8 mouse cellular contexts compared by ENCODE assay signal in the genomic region with DNA sequence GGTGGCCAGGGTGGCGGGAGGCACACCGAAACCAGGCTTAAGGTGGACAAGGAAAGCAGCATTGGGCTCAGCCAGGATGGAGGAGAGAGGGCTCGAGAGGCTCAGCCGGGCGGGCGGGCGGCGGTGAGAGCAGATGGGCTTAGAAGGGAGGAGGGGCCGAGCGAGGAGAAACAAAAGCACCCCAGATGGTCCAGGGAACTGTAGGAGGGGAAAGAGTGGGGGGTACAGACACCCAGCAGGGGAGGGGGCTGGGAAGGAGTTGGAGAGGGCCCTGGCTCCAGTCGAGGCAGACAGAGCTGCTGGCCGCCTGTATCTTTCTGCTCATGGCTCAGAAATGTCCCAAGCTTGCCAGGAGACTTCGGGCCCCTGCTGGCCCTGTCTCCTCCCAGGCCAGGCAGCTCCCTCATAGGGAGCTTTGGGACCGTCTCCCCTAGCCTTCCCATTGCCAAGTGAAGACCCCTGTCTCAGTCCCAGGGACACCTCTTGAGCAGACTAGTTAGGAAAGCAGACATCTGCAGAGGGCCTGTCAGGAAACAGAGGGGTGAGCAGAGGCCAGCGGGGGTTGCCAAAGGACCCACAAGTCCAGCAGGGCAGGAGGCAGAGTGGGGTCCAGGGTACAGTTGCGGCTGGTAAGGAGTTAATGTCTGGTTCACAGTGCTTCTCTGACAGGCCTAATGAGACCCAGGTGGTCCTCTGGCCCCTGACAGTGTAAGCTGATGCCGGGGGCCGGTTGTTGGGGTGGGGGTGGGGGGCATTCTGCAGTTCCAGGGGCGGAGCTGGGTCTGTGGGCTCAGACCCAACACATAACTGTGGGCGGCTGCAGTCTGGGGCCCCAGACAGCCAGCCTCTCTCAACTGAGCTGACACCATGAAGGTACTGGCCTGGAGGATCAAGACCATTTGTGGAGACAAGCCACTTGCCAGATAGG. TPM values are rescaled to one million over a fixed set of nuclear protein-coding genes. Genes with fewer than 3 reads are reported as not detected.
DNase-seq lines count a peak whose midpoint lies in the region; ATAC-seq and TF ChIP-seq lines count a peak whose summit lies in the region.

Gene Mfap4 (plus strand): TSS at position 819 of the 928 bp plus-strand sequence.

- no peaks in the 10 kb centered on the region for H3K9me3 ChIP-seq in forebrain, embryonic 12.5 days
- no peaks in the 10 kb centered on the region for H3K9me3 ChIP-seq in midbrain, embryonic 15.5 days

- peak within 1 kb of the TSS; percentile 31 for H3K4me3 ChIP-seq in forebrain, embryonic 12.5 days (replicated peaks)
- H3K4me3 ChIP-seq in midbrain, embryonic 15.5 days, result no peak within 1 kb of the TSS

- 3% methylated on average over 19 of the region's 20 CpGs for WGBS in forebrain, embryonic 12.5 days
- WGBS in midbrain, embryonic 15.5 days, result 6% methylated on average over 20 of the region's 20 CpGs

- H3K27me3 ChIP-seq in forebrain, embryonic 12.5 days, result peaks cover 6% of the 10 kb centered on the region; the same call in 1 of the 2 replicates
- no peaks in the 10 kb centered on the region for H3K27me3 ChIP-seq in midbrain, embryonic 15.5 days (replicated peaks)

- H3K36me3 ChIP-seq in forebrain, embryonic 12.5 days (replicated peaks), result peaks cover 27% of the 10 kb centered on the region
- H3K36me3 ChIP-seq in midbrain, embryonic 15.5 days (replicated peaks), result peaks cover 10% of the 10 kb centered on the region; the same call in 1 of the 2 replicates

- peak within 1 kb of the TSS; percentile 53 for H3K9ac ChIP-seq in forebrain, embryonic 12.5 days
- H3K9ac ChIP-seq in midbrain, embryonic 15.5 days, result no peak within 1 kb of the TSS; the same call in 1 of the 2 replicates

- TF ChIP-seq POLR2A in brain, embryonic 14.5 days (IDR thresholded peaks at IDR 0.05; ENCODE audit: borderline replicate concordance, extremely low read depth, insufficient read depth, insufficient read length, poor library complexity, severe bottlenecking), result no peak

- ATAC-seq in forebrain, embryonic 12.5 days (ENCODE audit: low FRiP score), result peak; percentile 89
- peak; percentile 59 for ATAC-seq in midbrain, embryonic 15.5 days (replicated peaks)
- ATAC-seq in erythroid progenitor cell, adult 5-6 weeks (replicated peaks; ENCODE audit: low FRiP score, poor library complexity, severe bottlenecking), result no peak

- peak within 1 kb of the TSS; percentile 97 for H3K27ac ChIP-seq in forebrain, embryonic 12.5 days
- H3K27ac ChIP-seq in midbrain, embryonic 15.5 days, result peak within 1 kb of the TSS; percentile 74

- TF ChIP-seq CTCF in brain, embryonic 14.5 days (IDR thresholded peaks at IDR 0.05; ENCODE audit: borderline replicate concordance, extremely low read depth, insufficient read depth, insufficient read length), result no peak

- intact Hi-C loops in heart, postnatal 14 days (cut with DNase I), result no loop called here
- intact Hi-C loops in left cerebral cortex, postnatal 10 days (cut with DNase I), result no loop called here

- H3K4me2 ChIP-seq in forebrain, embryonic 12.5 days, result peak within 1 kb of the TSS; percentile 49
- peak within 1 kb of the TSS; percentile 14 for H3K4me2 ChIP-seq in midbrain, embryonic 15.5 days

- H3K4me1 ChIP-seq in forebrain, embryonic 12.5 days, result peaks cover 55% of the 10 kb centered on the region
- H3K4me1 ChIP-seq in midbrain, embryonic 15.5 days, result peaks cover 34% of the 10 kb centered on the region

- DNase-seq in 3T3-L1 (ENCODE audit: low read depth, low spot score), result peak; percentile 36
- DNase-seq in brain, embryonic 14.5 days (ENCODE audit: low read depth), result peak; percentile 95
- peak; percentile 64 to 73 for DNase-seq in heart, postnatal 14 days
- peak; percentile 48 to 77 for DNase-seq in left cerebral cortex, postnatal 10 days (ENCODE audit: extremely low spot score in 1 of 2, low spot score in 2 of 2)
- DNase-seq in adrenal gland, adult (ENCODE audit: inconsistent age in 2 of 2, low spot score in 1 of 2), result no peak

RNA-seq across cellular contexts. Expression of gene Mfap4, which starts in this region (rescaled TPM):
- 89.5 and 119 TPM in 2 replicates for polyA plus RNA-seq in brain, embryonic 14.5 days (2012; rRNA removed)
- 66.9 and 69.4 TPM in 2 replicates for polyA plus RNA-seq in forebrain, embryonic 12.5 days (2016; fragmentation: Nextera tagmentation; extraction: Ambion mirVana)
- total RNA-seq in heart, postnatal 14 days (2021), result 100 to 1,000 TPM; 112 to 142 TPM
- 1 to 10 TPM; 7.6 TPM for total RNA-seq in left cerebral cortex, postnatal 10 days (2021)
- 23.5 and 29.8 TPM in 2 replicates for polyA plus RNA-seq in midbrain, embryonic 15.5 days (2015; fragmentation: Nextera tagmentation; extraction: Ambion mirVana)
- total RNA-seq in erythroid progenitor cell, adult 5-6 weeks (2015; ENCODE audit: low replicate concordance), result not detected in 2 replicates
- total RNA-seq in erythroid progenitor cell, adult 5-6 weeks (2017; ENCODE audit: low replicate concordance), result not detected in 2 replicates

Comparison
In these comparisons a context has a peak if more than half of its experiments do, and no peak if none do; other contexts are left out.
1. RNA of gene Mfap4 (total RNA-seq): 112 to 142 TPM in heart, postnatal 14 days; 7.6 TPM in left cerebral cortex, postnatal 10 days and not detected in erythroid progenitor cell, adult 5-6 weeks; every median in the first group is over 10 times any median in the second.
2. DNase-seq: peak in 3T3-L1 (single experiment), brain, embryonic 14.5 days (single experiment), heart, postnatal 14 days (2 of 2) and left cerebral cortex, postnatal 10 days (2 of 2); none in adrenal gland, adult (0 of 2).